Mouse (Mus musculus) central nervous system, embryonic 14 days (tissue): ENCODE data around the gene Lgr6. TPM values are rescaled to one million over a fixed set of nuclear protein-coding genes. Genes with fewer than 3 reads are reported as not detected.

ENCODE experiments used
- polyA plus RNA-seq: library from polyadenylated mRNA; depleted of rRNA; stranded (reverse); fragments of >200 nt; gene quantifications from 2 replicates; pipeline ENCODE4 v1.2.3, GENCODE M21; 2012; rRNA removed

Lgr6 gene
- 0.33 and 0.80 TPM in 2 replicates for polyA plus RNA-seq

DNA sequence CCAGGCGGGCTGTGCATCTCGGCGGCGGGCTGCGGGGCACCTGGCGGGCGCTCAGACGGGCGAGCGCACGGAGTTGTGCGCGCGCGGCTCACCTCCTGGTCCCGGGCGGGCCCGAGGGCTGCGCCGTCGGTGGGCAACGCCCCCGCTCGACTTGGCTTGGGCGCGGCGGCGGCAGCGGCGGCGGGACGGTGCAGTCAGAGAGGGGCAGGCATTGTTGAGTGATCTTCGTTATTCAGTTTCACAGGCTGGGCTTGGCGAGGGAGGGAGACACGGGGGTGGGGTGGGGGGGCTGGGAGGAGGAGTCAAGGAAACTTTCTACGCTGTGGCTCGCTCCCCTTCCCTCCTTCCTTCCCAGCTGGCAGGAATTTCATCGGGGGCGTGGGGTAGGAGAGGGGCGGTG lies at the start of gene Lgr6:
TSS of gene Lgr6 (minus strand) at position 153 of the 400 bp plus-strand sequence.

DNA sequence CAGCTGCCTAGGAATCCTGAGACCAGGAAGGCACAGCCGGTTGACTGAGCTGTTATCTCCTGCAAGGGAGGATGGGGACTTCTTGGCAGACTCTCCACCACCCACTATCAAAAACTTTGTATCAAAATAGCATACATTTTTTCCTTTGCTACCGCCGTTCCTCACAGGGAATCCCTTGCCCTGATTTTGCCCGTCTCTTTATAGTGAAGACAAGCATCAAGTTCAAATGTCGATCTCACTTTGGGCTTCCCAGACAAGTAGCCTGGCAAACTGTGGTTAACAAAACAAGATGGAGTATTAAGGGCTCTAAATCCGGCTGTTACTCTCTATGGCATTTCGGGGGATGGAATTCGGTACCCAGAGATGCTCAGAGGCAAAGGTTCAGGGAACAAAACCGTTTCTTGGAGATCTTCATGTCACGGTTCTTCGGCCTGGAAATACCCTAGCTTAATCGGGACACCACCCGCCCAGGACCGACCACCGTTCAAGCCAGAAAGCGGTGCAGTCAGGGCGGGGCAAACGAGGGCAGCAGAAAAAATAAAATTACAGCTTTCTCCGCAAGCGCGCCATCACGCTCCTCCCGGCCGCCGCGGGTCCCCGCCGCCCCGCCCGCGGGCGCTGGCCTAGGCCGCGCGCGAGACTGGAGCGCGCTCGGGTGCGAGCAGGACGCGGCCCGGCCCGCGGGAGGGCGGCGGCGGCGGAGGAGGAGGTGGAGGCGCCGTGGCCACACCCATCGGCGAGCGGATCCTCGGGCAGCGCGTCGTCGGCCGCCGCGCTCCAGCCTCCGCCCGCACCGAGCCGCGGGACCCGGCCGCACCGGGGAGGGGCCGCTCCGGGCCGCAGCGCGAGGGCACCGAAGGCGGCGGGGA lies 41.2 kb upstream of the Lgr6 start, which contains the start of gene Arl8a:
TSS of gene Arl8a (plus strand) at position 748 of the 869 bp plus-strand sequence.

DNA sequence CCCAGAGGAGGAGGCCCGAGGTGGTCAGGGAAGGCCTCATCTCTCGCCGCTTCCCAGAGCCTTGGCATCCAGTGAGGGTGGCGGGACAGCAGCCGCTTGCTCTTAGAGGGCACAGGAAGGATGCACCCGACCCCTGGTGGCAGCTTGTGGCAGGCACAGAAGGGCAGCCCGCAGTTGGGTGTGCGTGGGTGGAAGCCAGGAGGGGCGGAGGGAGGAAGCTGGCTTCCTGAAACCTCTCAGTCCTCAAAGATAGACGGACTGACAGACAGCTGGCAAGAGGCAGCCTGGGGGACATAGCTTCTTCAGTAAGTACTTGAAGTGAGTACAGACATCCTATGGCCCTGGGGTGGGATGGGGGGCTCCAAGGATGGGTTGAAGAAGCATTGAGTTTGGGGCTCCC lies 27.4 kb upstream of the Lgr6 start, which contains the start of gene Ptpn7:
TSS of gene Ptpn7 (plus strand) at position 228 of the 400 bp plus-strand sequence.

DNA sequence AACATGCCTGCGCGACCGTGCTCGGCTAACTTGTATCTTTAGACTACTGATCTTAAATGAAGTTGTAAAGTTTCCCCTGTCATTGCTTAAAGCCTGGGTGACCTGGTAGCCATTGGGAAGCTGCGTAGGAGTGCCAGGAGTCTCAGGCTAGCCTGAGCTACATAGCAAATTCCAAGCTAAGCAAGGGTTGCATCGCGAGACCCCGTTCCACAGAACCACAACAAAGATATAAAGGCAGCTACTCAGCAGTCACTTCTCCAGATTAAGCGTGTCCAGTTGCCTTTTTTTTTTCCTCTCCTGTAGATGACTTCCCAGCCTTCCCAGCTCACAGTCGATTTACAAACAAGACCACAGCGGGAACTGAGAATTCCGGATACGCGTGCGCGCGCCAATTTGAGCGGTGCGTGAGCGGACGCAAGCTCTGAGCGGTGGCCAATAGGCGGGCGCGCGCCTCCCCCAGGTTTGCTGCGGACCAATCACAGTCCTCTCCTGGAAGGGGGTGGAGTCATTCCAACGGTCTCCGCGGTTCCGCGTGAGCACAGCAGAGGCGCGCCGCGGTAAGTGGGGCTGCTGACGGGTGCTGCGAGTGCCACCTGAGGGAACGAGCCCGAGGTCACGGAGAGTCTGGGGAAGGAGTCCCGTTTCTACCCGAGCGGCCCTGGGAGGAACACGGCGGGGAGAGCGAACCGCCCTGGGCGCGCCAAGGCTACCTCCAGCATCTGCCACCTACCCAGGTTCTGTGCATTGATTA lies 142.8 kb downstream of the Lgr6 start, which contains the start of gene Ube2t:
TSS of gene Ube2t (plus strand) at position 513 of the 751 bp plus-strand sequence.

DNA sequence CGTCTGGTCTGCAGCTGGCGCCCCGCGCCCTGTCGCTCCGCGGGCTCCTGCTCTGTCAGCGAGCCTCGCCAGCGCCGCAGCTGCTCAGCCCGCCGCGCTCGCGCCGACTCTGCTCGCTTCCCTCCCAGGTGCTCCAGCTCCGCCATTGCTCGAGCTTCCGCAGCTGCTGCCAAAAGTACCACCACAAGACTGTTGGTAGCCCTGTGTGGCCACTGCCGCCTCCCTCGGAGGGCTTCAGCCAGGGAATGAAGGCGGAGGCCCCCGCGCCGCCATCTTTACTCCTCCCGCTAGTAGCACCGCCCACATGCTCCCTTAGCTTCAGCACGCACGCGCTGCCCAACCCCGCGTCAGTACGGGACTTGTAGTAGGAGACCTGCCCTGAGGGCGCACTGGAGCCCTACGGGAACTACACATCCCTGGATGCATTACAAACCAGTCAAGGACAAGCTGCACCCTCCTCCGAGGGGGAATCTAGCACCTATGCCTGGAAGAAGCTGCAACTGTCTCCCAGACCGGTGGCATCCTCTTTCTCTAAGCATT lies 149.4 kb downstream of the Lgr6 start, which contains the start of gene Ppp1r12b:
TSS of gene Ppp1r12b (minus strand) at position 306 of the 540 bp plus-strand sequence.

Other genes with a start within 250 kb of the Lgr6 start
- gene Ppp1r12b, start 149.3 kb downstream of the Lgr6 start, polyA plus RNA-seq: 11.4 and 12.9 TPM in 2 replicates
- 17.0 and 22.2 TPM in 2 replicates for gene Ube2t, start 142.7 kb downstream of the Lgr6 start, polyA plus RNA-seq
- gene Ptpn7, start 27.4 kb upstream of the Lgr6 start, polyA plus RNA-seq: 0.70 and 1.0 TPM in 2 replicates
- 291 and 295 TPM in 2 replicates for gene Arl8a, start 41.5 kb upstream of the Lgr6 start, polyA plus RNA-seq
- 0.22 and 0.25 TPM in 2 replicates for gene Gpr37l1, start 62.4 kb upstream of the Lgr6 start, polyA plus RNA-seq
- gene Elf3, start 153.3 kb upstream of the Lgr6 start, polyA plus RNA-seq: 0.12 and 0.68 TPM in 2 replicates
- gene Rnpep, start 178.8 kb upstream of the Lgr6 start, polyA plus RNA-seq: 53.2 and 53.8 TPM in 2 replicates
- gene Timm17a, start 208.5 kb upstream of the Lgr6 start, polyA plus RNA-seq: 39.1 and 42.6 TPM in 2 replicates
- 0.18 and 0.46 TPM in 2 replicates for gene Lmod1, start 219.5 kb upstream of the Lgr6 start, polyA plus RNA-seq